Mouse (Mus musculus): ENCODE measurements around the gene Rab40c. TPM values are rescaled to one million over a fixed set of nuclear protein-coding genes. Genes with fewer than 3 reads are reported as not detected.

The Rab40c gene
- total and polyA plus RNA-seq, 3 experiments, result 9.3 to 12.4 (median 10.8) TPM

GRCm38 (mm10) chr17:25922120-25922519, 2.6 kb upstream of the Rab40c start:
- no peak for TF ChIP-seq GATA2 (IDR thresholded peaks at IDR 0.05; ENCODE audit: borderline replicate concordance, low read depth, low read length)
- TF ChIP-seq CTCF (IDR thresholded peaks at IDR 0.05; ENCODE audit: low read depth, low read length), result no peak
- no peak for TF ChIP-seq POLR2AphosphoS5 (IDR thresholded peaks at IDR 0.05; ENCODE audit: insufficient replicate concordance, low read depth, low read length)
- no peak for TF ChIP-seq TAL1 (conservative IDR thresholded peaks at IDR 0.05; ENCODE audit: low read depth, low read length)
- no peak for TF ChIP-seq GATA1 (IDR thresholded peaks at IDR 0.05; ENCODE audit: borderline replicate concordance, low read length)
- Histone ChIP-seq H3K36me3 (replicated peaks) (peaks cover 57% of the 10 kb centered on the region), H3K4me1 (ENCODE audit: insufficient read depth, low read depth, low read length) (peaks cover 36% of the 10 kb centered on the region), H3K27me3 (ENCODE audit: insufficient read depth, low read length) (no peaks in the 10 kb centered on the region), H3K9me3 (replicated peaks) (no peaks in the 10 kb centered on the region), H3K4me3 (ENCODE audit: low read depth, low read length) (no peak overlapping the region)
- DNase-seq (ENCODE audit: low spot score) (no peak), ATAC-seq (ENCODE audit: extremely low read depth, insufficient number of reproducible peaks, low FRiP score, poor library complexity, severe bottlenecking) (no peak)

- no peaks in the 10 kb centered on the region for H3K27me3 ChIP-seq (ENCODE audit: insufficient read depth, low read length)
- peaks cover 41% of the 10 kb centered on the region for H3K4me1 ChIP-seq (ENCODE audit: insufficient read depth, low read depth, low read length)
- DNase-seq (ENCODE audit: low spot score) (peak; percentile 99), ATAC-seq (ENCODE audit: extremely low read depth, insufficient number of reproducible peaks, low FRiP score, poor library complexity, severe bottlenecking) (peak; percentile 90)
- no peaks in the 10 kb centered on the region for H3K9me3 ChIP-seq (replicated peaks)
- TF ChIP-seq POLR2AphosphoS5 (IDR thresholded peaks at IDR 0.05; ENCODE audit: insufficient replicate concordance, low read depth, low read length) (no peak), CTCF (IDR thresholded peaks at IDR 0.05; ENCODE audit: low read depth, low read length) (no peak), GATA2 (IDR thresholded peaks at IDR 0.05; ENCODE audit: borderline replicate concordance, low read depth, low read length) (no peak), TAL1 (conservative IDR thresholded peaks at IDR 0.05; ENCODE audit: low read depth, low read length) (no peak), GATA1 (IDR thresholded peaks at IDR 0.05; ENCODE audit: borderline replicate concordance, low read length) (no peak)
- H3K4me3 ChIP-seq (ENCODE audit: low read depth, low read length), result peak overlapping the region; percentile 99
- peaks cover 53% of the 10 kb centered on the region for H3K36me3 ChIP-seq (replicated peaks)
Observed at GRCm38 (mm10) chr17:25919786-25920642, 487 bp upstream of the Rab40c start.

- ATAC-seq (ENCODE audit: extremely low read depth, insufficient number of reproducible peaks, low FRiP score, poor library complexity, severe bottlenecking) (no peak), DNase-seq (ENCODE audit: low spot score) (no peak)
- Histone ChIP-seq H3K4me3 (ENCODE audit: low read depth, low read length) (peak overlapping the region; percentile 99), H3K36me3 (replicated peaks) (peaks cover 56% of the 10 kb centered on the region), H3K27me3 (ENCODE audit: insufficient read depth, low read length) (no peaks in the 10 kb centered on the region), H3K4me1 (ENCODE audit: insufficient read depth, low read depth, low read length) (peaks cover 59% of the 10 kb centered on the region), H3K9me3 (replicated peaks) (no peaks in the 10 kb centered on the region)
- no peak for TF ChIP-seq GATA1 (IDR thresholded peaks at IDR 0.05; ENCODE audit: borderline replicate concordance, low read length)
- TF ChIP-seq GATA2 (IDR thresholded peaks at IDR 0.05; ENCODE audit: borderline replicate concordance, low read depth, low read length), result no peak
- TF ChIP-seq CTCF (IDR thresholded peaks at IDR 0.05; ENCODE audit: low read depth, low read length), result no peak
- no peak for TF ChIP-seq TAL1 (conservative IDR thresholded peaks at IDR 0.05; ENCODE audit: low read depth, low read length)
- no peak for TF ChIP-seq POLR2AphosphoS5 (IDR thresholded peaks at IDR 0.05; ENCODE audit: insufficient replicate concordance, low read depth, low read length)
Observed at GRCm38 (mm10) chr17:25918037-25918750, 1.3 kb downstream of the Rab40c start.

- no peaks in the 10 kb centered on the region for H3K27me3 ChIP-seq (ENCODE audit: insufficient read depth, low read length)
- no peak for DNase-seq (ENCODE audit: low spot score)
- H3K4me3 ChIP-seq (ENCODE audit: low read depth, low read length), result no peak overlapping the region
- H3K9me3 ChIP-seq (replicated peaks), result no peaks in the 10 kb centered on the region
- peaks cover 59% of the 10 kb centered on the region for H3K4me1 ChIP-seq (ENCODE audit: insufficient read depth, low read depth, low read length)
- H3K36me3 ChIP-seq (replicated peaks), result peaks cover 57% of the 10 kb centered on the region
- no peak for ATAC-seq (ENCODE audit: extremely low read depth, insufficient number of reproducible peaks, low FRiP score, poor library complexity, severe bottlenecking)
- TF ChIP-seq TAL1 (conservative IDR thresholded peaks at IDR 0.05; ENCODE audit: low read depth, low read length), result no peak
- no peak for TF ChIP-seq CTCF (IDR thresholded peaks at IDR 0.05; ENCODE audit: low read depth, low read length)
- no peak for TF ChIP-seq POLR2AphosphoS5 (IDR thresholded peaks at IDR 0.05; ENCODE audit: insufficient replicate concordance, low read depth, low read length)
- TF ChIP-seq GATA1 (IDR thresholded peaks at IDR 0.05; ENCODE audit: borderline replicate concordance, low read length), result no peak
- no peak for TF ChIP-seq GATA2 (IDR thresholded peaks at IDR 0.05; ENCODE audit: borderline replicate concordance, low read depth, low read length)
Observed at GRCm38 (mm10) chr17:25916931-25917647, 2.4 kb downstream of the Rab40c start.

- H3K4me3 ChIP-seq (ENCODE audit: low read depth, low read length), result no peak overlapping the region
- DNase-seq (ENCODE audit: low spot score), result no peak
- peaks cover 55% of the 10 kb centered on the region for H3K4me1 ChIP-seq (ENCODE audit: insufficient read depth, low read depth, low read length)
- ATAC-seq (ENCODE audit: extremely low read depth, insufficient number of reproducible peaks, low FRiP score, poor library complexity, severe bottlenecking), result no peak
- no peaks in the 10 kb centered on the region for H3K9me3 ChIP-seq (replicated peaks)
- no peaks in the 10 kb centered on the region for H3K27me3 ChIP-seq (ENCODE audit: insufficient read depth, low read length)
- TF ChIP-seq POLR2AphosphoS5 (IDR thresholded peaks at IDR 0.05; ENCODE audit: insufficient replicate concordance, low read depth, low read length) (no peak), CTCF (IDR thresholded peaks at IDR 0.05; ENCODE audit: low read depth, low read length) (no peak), GATA2 (IDR thresholded peaks at IDR 0.05; ENCODE audit: borderline replicate concordance, low read depth, low read length) (no peak), GATA1 (IDR thresholded peaks at IDR 0.05; ENCODE audit: borderline replicate concordance, low read length) (no peak), TAL1 (conservative IDR thresholded peaks at IDR 0.05; ENCODE audit: low read depth, low read length) (no peak)
- H3K36me3 ChIP-seq (replicated peaks), result peaks cover 72% of the 10 kb centered on the region
Observed at GRCm38 (mm10) chr17:25914295-25914694, 5.2 kb downstream of the Rab40c start.

Data from G1E (cell line).